Mouse (Mus musculus) myocyte (in vitro differentiated cells): ENCODE data around the gene Ikzf1.

Experiments used
- CEBPB ChIP-seq: IDR thresholded peaks from 2 replicates; pipeline ENCODE4 v1.6.1; 2011; ENCODE audit warnings: mild to moderate bottlenecking, moderate library complexity; ENCODE audit not compliant: poor library complexity, insufficient read depth, severe bottlenecking
- E2F4 ChIP-seq: IDR thresholded peaks from one replicate; pipeline ENCODE4 v1.6.1; 2011; ENCODE audit warnings: mild to moderate bottlenecking, control low read depth, moderate library complexity; ENCODE audit not compliant: insufficient read depth
- MAX ChIP-seq: IDR thresholded peaks from one replicate; pipeline ENCODE4 v1.6.1; 2011; ENCODE audit warnings: low read depth, mild to moderate bottlenecking, control low read depth
- MYOD1 ChIP-seq, 3 experiments: IDR thresholded peaks; one replicate each; pipeline ENCODE4 v1.6.1; 2011; ENCODE audit warnings: control low read depth in 2 of 3, low read depth in 2 of 3, mild to moderate bottlenecking in 2 of 3, moderate library complexity in 1 of 3; ENCODE audit not compliant: insufficient read length in 2 of 3, control insufficient read depth in 1 of 3
- MYOG ChIP-seq, 3 experiments: IDR thresholded peaks; one replicate each; pipeline ENCODE4 v1.6.1; 2011; ENCODE audit warnings: control low read depth in 2 of 3, low read depth in 2 of 3, mild to moderate bottlenecking in 2 of 3; ENCODE audit not compliant: insufficient read length in 2 of 3, control insufficient read depth in 1 of 3, insufficient read depth in 1 of 3
- POLR2A ChIP-seq: IDR thresholded peaks from one replicate; pipeline ENCODE4 v1.6.1; 2011; ENCODE audit warnings: low read depth, mild to moderate bottlenecking, control low read depth, moderate library complexity; ENCODE audit not compliant: insufficient read length
- POLR2AphosphoS2 ChIP-seq: IDR thresholded peaks from one replicate; pipeline ENCODE4 v1.6.1; 2011; ENCODE audit warnings: low read depth, control low read depth; ENCODE audit not compliant: insufficient read length
- REST ChIP-seq: IDR thresholded peaks from one replicate; pipeline ENCODE4 v1.6.1; 2011; ENCODE audit warnings: mild to moderate bottlenecking, control low read depth, moderate library complexity; ENCODE audit not compliant: insufficient read depth, insufficient read length
- TCF12 ChIP-seq: IDR thresholded peaks from one replicate; pipeline ENCODE4 v1.6.1; 2011; ENCODE audit warnings: mild to moderate bottlenecking, control low read depth; ENCODE audit not compliant: poor library complexity, insufficient read depth, severe bottlenecking
- TCF3 ChIP-seq: IDR thresholded peaks from one replicate; pipeline ENCODE4 v1.6.1; 2011; ENCODE audit warnings: low read depth, control low read depth; ENCODE audit not compliant: insufficient read length
- USF1 ChIP-seq: IDR thresholded peaks from one replicate; pipeline ENCODE4 v1.6.1; 2011; ENCODE audit warnings: low read depth, mild to moderate bottlenecking, control low read depth, moderate library complexity

DNA sequence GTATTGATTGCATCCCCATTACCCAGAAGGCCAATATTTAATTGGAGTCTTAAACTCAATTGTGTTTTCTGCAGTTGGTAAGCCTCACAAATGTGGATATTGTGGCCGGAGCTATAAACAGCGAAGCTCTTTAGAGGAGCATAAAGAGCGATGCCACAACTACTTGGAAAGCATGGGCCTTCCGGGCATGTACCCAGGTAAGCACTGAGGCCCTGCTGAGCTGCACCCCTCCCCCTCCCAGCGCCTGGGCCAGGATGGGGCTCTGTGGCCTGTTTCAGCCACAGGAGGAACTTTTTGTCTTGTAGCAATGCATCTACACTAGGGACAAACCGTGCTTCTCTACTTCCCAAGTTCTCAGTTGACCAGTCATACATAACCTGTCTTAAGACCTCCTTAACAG lies 73.3 kb downstream of the Ikzf1 start:
- TF ChIP-seq POLR2A, result no peak
- TF ChIP-seq TCF12, result no peak
- no peak for TF ChIP-seq MAX
- no peak for TF ChIP-seq TCF3
- TF ChIP-seq CEBPB, result no peak
- no peak for TF ChIP-seq USF1
- no peak for TF ChIP-seq MYOG (IDR thresholded peaks at IDR 0.05; ENCODE audit: control insufficient read depth in 1 of 3, insufficient read depth in 1 of 3, insufficient read length in 2 of 3, low read depth in 2 of 3)
- TF ChIP-seq POLR2AphosphoS2, result no peak
- no peak for TF ChIP-seq MYOD1 (IDR thresholded peaks at IDR 0.05; ENCODE audit: control insufficient read depth in 1 of 3, insufficient read length in 2 of 3, low read depth in 2 of 3)
- TF ChIP-seq E2F4, result no peak
- TF ChIP-seq REST, result no peak
